Mouse (Mus musculus) left cerebral cortex, adult 9 months (tissue): ENCODE data around the gene Rabif.
"Not testable (repeated sequence)": the region's sequence is repeated elsewhere in the genome, so short reads cannot be mapped to it uniquely, and the experiment has no call there.

Experiments
- DNase-seq, 2 experiments: peaks; one replicate each; pipeline ENCODE4 v3.0.0; 2022; ENCODE audit warnings: low spot score in 2 of 2

Gene Rabif

GRCm38 (mm10) chr1:134512584-134512983 lies 18.1 kb downstream of the Rabif start:
- DNase-seq = no peak

GRCm38 (mm10) chr1:134513312-134513860 lies 18.9 kb downstream of the Rabif start:
- DNase-seq = no peak

- DNase-seq = no peak
These were observed 19.6 kb downstream of the Rabif start for GRCm38 (mm10) chr1:134513876-134514590.

GRCm38 (mm10) chr1:134515891-134516290 lies 21.4 kb downstream of the Rabif start:
- no peak for DNase-seq

DNA sequence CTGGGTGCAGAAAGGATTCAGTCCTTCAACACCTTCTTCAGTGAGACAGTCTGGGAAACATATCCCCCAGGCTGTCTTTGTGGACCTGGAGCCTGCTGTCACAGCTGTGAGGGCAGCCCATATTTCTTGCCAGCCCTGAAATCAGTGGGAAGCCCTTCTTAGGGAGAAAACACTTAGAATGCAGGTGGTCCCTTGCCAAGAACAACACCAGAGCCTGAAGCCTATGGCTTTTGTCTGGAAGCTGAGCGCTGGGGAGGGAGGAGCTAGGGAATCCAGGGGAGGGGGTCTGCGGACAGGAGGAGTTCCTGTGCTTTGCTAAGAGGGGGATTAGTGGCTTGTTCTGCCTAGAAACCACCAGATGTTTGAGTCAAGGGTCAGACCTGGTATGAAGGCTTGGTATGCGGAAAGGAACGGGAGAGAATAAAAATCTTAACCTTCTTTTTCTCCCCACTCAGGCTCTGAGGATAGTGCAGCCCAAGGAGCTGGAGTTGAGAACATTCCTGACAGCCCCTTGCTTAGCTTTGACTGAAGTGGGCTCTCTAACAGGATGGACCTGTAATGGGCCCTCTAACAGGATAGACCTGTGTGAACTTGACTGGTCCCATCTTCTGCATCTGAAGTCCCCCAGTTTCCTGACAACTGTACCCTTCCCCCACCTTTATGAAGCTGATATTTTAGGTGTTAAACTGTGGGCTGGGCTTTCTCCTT lies 22.2 kb downstream of the Rabif start:
- DNase-seq = no peak

DNA sequence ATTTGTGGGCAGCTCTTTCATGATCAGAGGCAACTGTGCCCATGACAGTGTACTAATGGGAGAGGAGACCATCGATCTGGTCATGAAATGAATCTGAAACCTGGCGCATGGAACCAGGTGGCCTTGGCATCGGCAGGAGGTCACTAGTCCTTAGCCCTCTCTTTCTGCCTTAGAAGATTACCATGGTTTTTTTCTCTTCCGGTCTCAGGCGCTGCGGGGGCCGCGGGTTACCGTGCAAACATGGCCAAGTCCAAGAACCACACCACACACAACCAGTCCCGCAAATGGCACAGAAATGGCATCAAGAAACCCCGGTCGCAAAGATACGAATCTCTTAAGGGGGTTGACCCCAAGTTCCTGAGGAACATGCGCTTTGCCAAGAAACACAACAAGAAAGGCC lies 23.4 kb downstream of the Rabif start:
- not testable (repeated sequence) for DNase-seq

GRCm38 (mm10) chr1:134518677-134519076 lies 24.2 kb downstream of the Rabif start:
- peak; percentile 55 to 88 for DNase-seq

GRCm38 (mm10) chr1:134519201-134519600 lies 24.8 kb downstream of the Rabif start:
- DNase-seq = not testable (repeated sequence)

DNA sequence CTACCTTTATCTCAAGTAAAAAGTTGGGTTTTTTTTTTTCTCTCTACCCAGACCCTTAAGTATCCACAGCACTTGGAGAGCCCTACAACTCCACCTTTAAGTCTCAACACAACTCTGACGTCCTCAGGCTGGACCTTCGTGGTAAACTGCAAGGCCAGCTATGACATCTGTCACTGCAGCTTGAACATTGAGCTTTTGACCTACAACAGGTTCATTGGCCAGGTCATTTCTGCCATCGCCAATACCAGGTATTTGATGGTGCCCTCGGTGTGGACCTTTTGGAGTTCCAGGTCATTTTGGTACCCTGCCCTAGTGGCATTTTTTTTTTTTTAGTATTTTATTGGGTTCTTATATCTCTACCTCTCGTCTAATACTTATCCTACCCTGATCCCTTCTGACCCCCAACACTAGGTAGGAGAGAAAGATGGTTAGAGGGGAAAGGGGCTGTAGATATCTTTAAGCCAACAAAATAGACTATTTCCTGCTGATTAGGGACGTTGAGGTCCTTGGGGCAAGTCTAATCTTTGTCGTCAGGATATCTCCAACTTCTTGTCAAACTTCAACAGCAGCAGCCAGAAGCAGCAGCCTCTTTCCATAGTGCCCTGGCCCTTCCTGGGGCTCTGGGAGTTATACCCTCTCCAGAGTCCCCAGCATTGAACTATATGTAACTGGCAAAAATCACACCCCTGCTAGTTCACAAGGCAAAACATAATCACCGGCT lies 25.7 kb downstream of the Rabif start:
- no peak for DNase-seq

GRCm38 (mm10) chr1:134521163-134521562 lies 26.7 kb downstream of the Rabif start:
- no peak for DNase-seq

DNA sequence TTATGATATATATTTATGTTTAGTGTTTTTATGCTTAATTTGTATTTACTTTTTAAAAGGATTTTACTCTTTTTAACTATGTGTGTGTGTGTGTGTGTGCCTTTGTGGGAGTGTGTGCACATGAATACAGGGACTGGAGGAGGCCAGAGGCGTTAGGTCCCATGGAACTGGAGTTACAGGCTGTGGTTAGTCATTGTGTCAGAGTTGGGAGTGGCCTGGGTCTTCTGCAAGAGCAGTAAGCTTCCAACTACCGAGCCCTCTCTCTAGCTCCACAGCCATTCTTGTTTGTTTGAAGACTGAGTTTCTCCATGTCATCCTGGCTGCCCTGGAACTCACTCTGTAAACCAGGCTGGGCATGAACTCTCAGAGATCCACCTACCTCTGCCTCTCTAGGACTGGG lies 27.9 kb downstream of the Rabif start:
- DNase-seq = no peak

GRCm38 (mm10) chr1:134524424-134524823 lies 30.0 kb downstream of the Rabif start:
- DNase-seq = peak in 1 of 2 experiments; percentile 11

DNA sequence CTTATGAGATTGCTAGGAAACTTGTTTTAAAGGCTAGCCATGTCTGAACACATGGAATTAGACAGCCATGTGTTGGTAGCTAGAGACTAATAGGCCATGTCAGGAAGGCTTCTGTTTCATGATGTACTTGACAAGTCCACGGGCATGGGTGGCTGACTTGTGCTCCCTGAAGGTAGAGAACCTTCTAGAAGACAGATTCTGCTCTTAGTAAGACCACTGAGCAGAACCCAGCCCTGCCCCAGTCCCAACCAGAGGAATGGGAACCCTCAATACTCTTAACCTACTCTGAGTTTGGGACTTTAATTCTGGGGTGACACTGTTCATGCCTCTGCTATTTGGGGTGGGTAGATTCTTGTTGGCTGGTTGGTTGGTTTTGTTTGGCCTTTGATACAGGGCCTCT lies 30.6 kb downstream of the Rabif start:
- DNase-seq = no peak

DNA sequence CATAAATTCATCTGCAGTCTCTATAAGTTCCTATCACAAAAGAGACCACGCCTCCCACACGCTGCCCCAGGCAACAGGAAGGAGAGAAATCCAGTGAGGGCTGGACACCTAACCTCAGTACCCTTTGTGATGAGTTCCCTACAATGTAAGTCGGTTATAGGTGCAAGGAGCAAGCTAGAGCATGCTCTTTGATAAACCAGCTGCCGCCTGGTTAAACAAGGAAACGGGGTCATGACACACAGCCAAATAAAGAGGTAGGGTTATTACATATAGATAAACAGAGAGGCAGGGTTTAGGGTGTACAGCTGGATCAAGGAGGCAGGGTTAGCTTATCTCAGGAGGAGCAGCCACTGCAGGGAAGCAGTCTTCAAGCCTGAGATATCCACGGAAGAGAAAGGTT lies 32.3 kb downstream of the Rabif start:
- DNase-seq = no peak

DNA sequence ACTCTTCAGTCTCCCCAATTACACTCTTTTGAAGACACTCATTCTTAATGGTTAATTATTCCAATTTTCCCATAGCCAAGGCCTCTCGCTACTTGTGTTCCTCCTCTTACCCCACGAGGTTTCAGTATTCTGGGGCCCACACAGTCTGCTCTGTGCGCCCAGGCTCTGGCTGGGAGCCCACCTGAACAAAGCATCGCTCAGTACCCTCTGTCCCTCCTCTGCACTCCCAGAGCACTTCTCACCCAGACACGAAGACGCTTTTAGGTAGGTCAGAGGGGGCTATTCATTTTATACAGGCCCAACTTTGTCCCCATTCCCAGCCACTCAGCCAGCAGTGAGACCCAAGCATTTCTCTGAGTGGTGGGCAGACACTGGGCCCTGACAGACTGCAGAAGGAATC lies 36.2 kb downstream of the Rabif start:
- DNase-seq = peak; percentile 33 to 40

DNA sequence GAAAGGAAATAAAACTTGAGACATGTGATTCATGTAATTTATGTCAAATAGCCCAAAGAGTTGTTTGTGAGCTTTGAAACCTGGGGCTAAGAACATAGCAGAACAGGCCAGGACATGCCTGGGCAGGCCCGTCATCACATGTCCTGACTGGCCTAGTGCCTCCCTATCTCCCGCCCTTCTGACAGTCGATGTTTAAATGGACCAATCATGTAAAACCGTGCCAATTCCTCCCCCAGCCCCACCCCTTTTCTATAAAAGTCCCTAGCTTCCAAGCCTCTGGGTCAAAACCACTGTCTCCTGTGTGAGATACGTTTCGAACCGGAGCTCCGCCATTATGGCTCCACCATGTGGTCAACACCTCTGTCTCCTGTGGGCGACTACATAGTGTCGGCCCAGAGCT lies 39.3 kb downstream of the Rabif start:
- not testable (repeated sequence) for DNase-seq

- no peak for DNase-seq
These were observed 40.6 kb downstream of the Rabif start for GRCm38 (mm10) chr1:134535054-134535453.

DNA sequence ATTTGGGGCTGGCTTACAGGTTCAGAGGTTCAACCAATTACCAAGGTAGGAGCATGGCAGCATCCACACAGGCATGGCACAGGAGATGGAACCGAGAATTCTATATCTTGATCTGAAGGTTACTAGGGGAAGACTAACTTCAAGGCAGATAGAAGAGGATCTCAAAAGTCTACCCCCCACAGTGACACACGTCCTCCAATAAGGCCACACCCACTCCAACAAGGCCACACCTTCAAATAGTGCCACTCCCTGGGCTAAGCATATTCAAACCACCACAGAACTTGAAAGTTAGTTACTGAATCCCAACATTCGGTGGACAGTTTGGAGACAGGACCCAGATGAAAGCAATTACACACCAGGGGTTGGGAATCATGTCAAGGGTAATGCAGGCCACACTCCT lies 41.1 kb downstream of the Rabif start:
- DNase-seq = no peak

GRCm38 (mm10) chr1:134540610-134541009 lies 46.2 kb downstream of the Rabif start:
- DNase-seq = no peak

- DNase-seq = no peak
These were observed 53.8 kb downstream of the Rabif start for GRCm38 (mm10) chr1:134548231-134548630.

DNA sequence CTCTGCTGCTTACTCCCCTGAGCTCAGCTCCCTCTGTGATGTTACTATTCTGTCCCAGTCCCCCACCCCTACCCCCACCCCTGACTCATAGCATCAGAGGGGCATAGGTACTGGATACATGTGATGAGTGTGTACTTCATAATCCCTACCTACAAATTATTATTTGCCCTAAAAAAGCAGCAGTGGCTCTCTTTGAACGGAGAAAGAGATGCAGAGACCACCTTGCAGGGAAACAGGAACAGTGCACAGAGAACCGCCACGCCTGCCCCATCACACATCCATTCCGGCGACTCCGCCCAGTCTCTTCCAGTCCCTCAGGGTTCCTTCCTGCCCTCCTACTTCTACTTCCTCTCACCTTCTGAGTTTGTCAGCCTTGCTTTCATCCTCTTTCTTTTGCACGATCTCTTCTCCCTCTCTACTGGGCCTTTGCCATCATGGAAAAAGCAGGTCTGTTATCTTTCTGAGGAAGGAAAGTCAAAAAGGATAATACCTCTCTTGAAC lies 55.2 kb downstream of the Rabif start, which contains the start of gene Mgat4e:
TSS of gene Mgat4e (minus strand) at position 51 of the 501 bp plus-strand sequence.
- no peak for DNase-seq

DNA sequence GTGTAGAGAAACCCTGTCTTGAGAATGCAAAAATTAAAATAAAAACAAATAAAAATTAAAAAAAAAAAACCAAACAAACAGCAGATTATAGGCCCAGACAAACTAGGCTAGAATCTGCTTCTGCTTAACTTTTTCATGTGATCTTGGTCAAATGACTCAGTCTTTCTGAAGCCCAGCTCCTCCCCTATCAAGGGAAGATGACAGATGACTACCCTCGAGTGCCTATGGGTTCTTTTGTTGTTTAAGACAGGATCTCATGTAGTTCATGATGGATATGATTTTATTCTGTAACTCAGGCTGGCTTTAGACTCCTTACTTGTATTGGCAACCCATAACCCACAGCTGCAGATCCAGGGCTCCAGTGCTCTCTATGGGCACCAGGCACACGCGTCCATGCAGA lies 57.4 kb downstream of the Rabif start:
- no peak for DNase-seq
